Mouse (Mus musculus): ENCODE data around the gene Mob3c.

GRCm38 (mm10) chr4:115827888-115828571 lies at the start of gene Mob3c:
- no peak for TF ChIP-seq GATA1 (IDR thresholded peaks at IDR 0.05; ENCODE audit: low read length)
- TF ChIP-seq TAL1 (IDR thresholded peaks at IDR 0.05; ENCODE audit: low read length) = no peak
